Mouse (Mus musculus): ENCODE results near the gene Akr7a5.

The Akr7a5 gene

DNA sequence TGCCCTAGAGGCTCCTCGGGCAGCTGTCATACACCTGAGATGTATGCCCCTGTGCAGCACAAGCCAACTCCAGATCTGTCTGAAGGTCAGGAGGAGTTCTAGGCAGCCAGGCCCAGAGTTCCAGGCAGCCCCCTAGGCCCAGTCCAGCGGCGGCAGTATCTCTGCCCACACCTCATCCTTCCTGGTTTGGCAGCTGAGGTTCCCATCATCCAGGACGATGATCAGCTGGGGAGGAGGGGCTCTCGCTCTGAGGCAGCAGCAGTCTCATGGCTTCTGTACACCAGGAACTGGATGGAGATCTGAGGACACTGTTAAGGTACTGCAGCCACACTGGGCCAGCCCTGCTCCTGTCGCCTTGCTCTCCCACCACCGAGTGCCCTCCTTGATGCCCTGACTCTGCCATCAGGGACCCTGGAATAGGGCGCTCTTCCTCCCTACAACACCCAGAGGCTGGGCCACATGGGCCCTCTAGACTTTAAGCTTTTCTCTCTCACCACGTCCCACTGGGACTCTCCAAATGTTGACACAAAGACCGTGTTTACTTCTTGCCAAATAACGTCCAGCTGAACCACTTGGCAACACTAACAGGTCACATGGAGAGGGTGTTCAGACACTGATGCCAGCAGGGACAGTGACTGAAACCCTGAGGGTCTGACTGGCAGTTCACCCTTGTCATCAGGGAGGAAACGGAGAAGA lies 11.7 kb upstream of the Akr7a5 start:
- DNase-seq (ENCODE audit: low spot score in 2 of 2) = no peak

GRCm38 (mm10) chr4:139301780-139302179 lies 8.8 kb upstream of the Akr7a5 start:
- no peak for DNase-seq (ENCODE audit: low spot score in 2 of 2)

DNA sequence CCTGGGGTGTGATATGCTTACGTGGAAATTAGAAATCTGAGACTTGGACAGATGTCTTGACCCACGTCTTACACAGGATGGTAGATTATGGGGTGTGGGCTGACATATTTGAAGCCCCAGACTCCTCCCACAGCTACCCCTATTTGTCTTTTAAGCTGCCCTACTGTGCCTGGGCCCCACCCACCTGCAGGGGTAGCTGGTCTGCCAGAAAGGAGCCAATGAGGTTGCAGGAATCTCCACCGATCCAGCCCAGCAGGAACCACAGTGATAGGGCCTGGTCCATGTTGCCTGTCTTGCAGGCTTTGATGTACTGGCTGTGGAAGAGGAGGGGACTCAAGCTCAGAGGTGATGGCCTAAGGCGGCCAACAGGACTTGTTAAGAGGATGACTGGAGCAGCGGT lies 8.3 kb upstream of the Akr7a5 start:
- no peak for DNase-seq (ENCODE audit: low spot score in 2 of 2)

GRCm38 (mm10) chr4:139305521-139305920 lies 5.0 kb upstream of the Akr7a5 start:
- no peak for DNase-seq (ENCODE audit: low spot score in 2 of 2)

DNA sequence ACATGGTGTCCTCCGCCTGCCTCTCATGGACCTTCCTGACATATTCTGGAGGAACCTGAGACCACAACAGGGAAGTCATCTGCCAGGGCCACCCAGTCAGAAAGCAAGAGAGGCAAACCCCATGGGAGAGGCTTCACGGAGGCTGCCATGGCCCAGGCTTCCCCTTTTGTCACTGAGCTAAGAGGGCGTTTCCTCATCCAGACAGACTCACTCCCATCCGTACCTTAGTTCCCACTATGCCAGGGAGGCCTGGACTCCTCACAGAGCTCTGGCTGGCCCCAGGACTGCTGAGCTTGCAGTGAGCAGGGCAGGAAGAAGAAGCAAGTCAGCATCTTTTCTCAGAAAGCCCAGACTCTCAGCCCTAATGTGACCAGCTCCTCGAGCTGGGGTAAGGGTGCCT lies 2.6 kb upstream of the Akr7a5 start:
- DNase-seq (ENCODE audit: low spot score in 2 of 2) = no peak

DNA sequence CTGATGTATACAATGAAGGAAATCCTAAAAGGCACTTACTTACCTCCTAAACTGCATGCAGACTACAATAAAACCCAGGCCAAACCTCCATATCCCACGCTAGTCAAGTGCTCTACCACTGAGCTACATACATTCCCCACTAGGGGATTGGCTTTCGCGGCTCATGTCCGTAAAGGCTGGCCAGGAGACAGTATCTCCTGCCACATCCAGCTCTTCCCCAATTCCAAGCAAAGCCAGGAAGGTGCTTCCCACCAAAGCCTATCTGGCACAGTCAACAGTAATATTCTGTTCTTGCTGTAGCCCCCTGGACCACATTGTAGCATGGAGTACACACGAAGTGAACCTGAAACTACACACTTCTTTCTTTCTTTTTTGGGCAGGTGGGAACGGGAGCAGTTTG lies 893 bp upstream of the Akr7a5 start:
- DNase-seq (ENCODE audit: low spot score in 2 of 2) = no peak

DNA sequence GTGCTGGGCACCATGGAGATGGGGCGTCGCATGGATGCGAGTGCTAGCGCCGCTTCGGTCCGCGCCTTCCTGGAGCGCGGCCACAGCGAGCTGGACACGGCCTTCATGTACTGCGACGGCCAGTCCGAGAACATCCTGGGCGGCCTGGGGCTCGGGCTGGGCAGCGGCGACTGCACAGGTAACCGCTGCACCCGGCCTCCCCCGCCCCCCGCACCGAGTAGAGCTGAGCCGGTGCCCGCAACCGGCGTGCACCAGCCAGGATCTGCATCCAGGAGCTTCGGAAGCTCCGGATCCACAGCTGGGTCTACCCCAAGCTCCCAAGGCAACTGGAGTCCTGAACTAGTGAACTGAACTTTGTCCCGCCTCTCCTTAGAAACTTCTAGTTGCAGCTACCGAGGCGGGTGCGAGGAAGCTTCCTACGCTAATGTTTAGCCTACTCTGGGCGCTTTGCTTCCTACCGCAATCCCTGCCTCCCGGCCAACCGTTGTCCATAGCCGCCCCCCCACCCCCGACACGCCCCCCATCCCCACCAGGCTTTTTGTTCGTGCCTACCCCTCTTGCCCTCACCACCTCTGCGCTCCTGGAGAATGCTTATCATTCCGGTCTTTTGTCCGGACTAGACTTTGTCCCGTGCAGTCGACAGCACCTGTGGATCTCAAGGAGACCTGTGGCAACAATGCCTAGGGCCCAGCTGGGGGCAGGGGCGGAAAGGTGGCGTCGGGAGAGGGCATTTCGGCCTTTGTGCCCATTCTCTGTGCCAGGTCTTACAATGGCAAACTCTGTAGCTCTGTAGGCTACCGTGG lies 556 bp downstream of the Akr7a5 start:
- no peak for DNase-seq (ENCODE audit: low spot score in 2 of 2)

- no peak for DNase-seq (ENCODE audit: low spot score in 2 of 2)
Observed at GRCm38 (mm10) chr4:139311707-139312106, 1.2 kb downstream of the Akr7a5 start.

- no peak for DNase-seq (ENCODE audit: low spot score in 2 of 2)
Observed at GRCm38 (mm10) chr4:139312632-139313031, 2.1 kb downstream of the Akr7a5 start.

DNA sequence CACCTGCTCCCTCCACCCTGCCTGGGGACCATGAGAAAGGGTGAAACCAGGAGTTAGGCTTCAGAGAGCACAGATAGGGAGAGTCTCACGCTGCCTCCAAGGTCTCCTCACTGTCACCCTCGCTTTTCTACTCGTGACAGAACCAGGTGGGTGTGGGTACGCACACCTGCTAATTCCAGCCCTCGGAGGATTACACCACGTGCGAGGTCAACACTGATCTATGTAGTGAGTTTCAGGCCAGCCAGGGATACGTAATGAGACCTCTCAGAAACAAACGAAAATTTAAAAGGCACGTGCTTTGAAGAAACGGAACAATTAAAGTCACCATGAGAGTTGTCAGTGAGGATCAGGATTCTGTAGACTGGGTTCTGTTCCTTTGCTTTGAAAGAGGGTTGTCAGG lies 7.9 kb downstream of the Akr7a5 start:
- DNase-seq (ENCODE audit: low spot score in 2 of 2) = no peak

DNA sequence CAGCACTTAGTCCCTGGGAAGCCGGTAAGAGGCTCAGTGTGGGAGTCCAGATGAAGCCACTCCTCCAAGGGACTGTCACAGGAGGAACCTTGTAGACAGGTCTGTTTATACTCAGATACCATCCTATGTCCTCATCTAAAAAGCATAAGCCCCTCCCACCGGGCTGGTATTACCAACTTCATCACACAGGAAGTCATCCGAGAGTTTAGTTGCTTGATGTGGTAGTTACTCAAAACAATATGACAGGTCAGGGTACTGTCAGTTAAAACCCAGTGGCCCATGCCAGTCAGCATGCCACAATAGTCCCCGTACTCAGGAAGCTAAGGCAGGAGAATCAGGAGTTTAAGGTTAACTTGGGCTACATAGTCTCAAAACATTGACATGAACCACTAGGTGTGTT lies 9.2 kb downstream of the Akr7a5 start:
- no peak for DNase-seq (ENCODE audit: low spot score in 2 of 2)

GRCm38 (mm10) chr4:139330605-139331004 lies 20.1 kb downstream of the Akr7a5 start:
- peak; percentile 56 to 60 for DNase-seq (ENCODE audit: low spot score in 2 of 2)

DNA sequence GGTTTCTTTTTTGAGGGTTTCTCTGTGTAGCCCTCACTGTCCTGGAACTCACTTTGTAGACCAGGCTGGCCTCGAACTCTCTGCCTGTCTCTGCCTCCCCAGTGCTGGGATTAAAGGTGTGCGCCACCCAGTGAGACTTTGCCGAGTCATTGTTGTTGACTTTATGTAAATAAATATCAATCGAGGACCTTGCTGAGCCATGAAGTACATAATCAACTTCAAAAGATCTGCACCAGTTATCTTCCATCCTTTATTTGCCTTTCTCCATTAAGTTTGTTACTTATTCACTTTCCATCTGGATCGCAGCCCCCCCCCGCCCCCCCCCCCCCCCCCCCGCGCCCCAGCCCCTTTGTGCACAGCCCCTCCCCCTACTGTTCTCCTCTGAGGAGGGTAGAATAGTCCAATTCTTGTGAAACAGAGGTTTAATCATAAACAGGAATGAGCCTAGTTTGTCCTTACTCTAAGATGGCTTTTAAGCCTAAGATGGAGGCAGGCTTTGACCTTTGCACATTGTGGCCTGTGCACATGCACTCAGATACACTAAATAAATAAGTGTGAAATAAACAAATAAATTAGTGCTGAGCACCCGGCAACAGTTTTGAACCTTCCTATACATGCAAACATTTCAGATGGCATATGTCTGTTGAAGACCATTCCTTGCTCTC lies 24.2 kb downstream of the Akr7a5 start:
- no peak for DNase-seq (ENCODE audit: low spot score in 2 of 2)

GRCm38 (mm10) chr4:139335507-139335906 lies 25.0 kb downstream of the Akr7a5 start:
- DNase-seq (ENCODE audit: low spot score in 2 of 2) = no peak

DNA sequence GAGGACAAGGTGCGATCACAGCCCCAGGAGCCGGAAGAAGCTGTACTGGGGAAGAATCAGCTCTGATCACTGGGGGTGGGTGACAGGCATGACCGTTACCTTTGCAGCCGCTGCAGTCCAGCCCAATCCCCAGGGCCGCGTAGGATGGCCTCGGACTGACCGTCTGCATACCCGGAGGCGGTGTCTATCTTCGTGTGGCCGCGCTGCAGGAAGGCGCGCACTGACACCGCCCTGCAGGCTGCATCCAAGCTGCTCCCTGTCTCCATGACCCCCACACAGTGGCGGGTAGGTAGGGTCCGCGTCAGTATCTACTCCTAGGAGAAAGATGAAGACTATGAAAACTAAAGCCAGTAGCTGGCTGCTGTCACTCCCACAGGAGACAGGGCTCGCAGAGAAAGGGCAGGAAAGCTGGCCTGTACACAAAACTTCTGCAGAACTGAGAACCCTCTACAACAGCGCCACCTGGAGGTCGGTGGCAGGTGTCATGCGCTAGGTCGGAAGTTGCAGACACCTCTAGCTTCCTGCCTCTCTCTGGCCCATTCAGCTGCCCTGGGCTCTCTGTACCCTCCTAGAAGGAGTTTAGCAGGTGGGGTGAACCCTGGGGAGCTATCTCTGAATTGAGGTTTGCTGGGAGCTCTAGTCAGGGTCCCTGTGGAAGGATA lies 26.4 kb downstream of the Akr7a5 start:
- peak; percentile 49 to 71 for DNase-seq (ENCODE audit: low spot score in 2 of 2)

DNA sequence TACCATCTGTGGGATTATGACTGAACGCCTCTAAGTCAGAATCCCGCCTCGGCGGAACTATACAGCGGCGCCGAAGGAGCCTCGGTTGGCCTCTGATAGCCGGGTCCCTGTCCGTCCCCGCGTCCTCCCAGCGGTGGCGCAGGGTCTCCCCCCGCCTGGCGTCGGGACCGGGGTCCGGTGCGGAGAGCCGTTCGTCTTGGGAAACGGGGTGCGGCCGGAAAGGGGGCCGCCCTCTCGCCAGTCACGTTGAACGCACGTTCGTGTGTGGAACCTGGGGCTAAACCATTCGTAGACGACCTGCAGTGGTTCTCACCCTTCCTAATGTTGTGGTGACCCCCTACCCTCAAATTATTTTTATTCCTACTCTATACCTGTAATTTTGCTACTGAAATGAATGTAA lies 27.6 kb downstream of the Akr7a5 start:
- no peak for DNase-seq (ENCODE audit: low spot score in 2 of 2)

DNA sequence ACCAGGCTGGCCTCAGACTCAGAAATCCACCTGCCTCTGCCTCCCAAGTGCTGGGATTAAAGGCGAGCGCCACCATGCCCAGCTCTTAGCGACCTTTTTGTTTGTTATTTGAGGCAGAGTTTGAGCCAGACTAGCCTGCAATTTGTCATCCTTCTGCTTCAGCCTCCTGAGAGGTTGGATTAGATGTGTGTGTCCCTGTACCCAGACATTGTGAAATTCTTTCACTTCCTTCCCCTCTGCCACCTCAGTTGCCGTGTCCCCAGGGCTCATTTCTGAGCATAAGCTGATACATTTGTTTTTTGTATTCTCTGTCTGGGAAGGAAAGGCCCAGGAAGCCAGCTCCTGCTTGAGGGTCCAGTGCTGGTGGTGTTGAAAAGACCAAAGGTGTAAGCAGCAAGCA lies 30.3 kb downstream of the Akr7a5 start:
- no peak for DNase-seq (ENCODE audit: low spot score in 2 of 2)

- no peak for DNase-seq (ENCODE audit: low spot score in 2 of 2)
Observed at GRCm38 (mm10) chr4:139341556-139342233, 31.2 kb downstream of the Akr7a5 start.

DNA sequence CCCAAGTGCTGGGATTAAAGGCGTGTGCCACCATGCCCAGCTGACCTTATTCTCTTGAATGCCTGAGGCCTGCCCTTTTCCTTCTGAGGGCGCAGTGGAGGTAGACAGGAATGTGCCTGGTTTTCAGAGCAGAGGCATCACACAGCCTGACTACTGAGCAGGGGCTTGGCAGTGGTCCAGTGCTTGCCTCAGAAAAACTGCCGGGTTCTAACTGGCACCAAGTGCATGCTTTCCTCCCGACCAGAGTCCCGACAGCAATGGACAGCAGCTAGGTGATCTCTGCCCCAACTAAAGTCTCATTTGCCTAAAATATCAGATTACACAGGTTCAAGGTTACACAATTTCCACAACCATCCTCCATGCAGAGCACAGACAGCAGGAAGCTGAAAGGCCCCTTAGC lies 33.2 kb downstream of the Akr7a5 start:
- no peak for DNase-seq (ENCODE audit: low spot score in 2 of 2)

DNA sequence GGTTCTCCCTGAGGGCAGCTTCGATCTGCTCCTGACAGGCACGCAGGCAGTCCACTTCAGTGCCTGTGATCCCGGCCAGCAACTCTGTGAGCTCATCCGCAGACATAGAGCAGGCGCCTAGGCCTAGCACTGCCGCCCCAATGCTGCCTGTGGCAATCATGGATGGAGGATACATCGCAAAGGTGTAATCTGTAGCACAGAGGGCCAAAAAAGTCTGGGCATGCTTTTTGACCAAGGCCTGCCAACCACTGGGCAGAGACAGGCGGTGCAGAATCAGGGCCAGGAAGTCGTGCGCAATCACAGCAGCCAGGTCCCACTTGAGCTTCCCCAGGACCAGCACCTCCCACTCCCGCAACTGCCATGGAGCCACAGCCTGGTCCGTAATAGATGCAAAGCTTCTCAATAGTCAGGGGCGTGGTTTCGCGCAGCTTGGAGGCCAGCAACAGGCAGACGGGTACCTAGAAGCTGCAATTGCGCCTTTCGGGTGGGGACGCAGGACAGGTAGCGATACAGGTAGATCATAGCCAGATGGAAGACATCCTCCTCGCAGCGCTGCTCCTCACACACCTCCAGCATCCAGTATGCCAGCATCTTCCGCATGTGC lies 35.0 kb downstream of the Akr7a5 start:
- no peak for DNase-seq (ENCODE audit: low spot score in 2 of 2)
